Mouse (Mus musculus) frontal cortex, adult 2 months (tissue): ENCODE results near the gene Ribc2. TPM values are rescaled to one million over a fixed set of nuclear protein-coding genes. Genes with fewer than 3 reads are reported as not detected.

Experiments
- DNase-seq, 2 experiments: peaks; one replicate each; pipeline ENCODE4 v3.0.0; 2022; ENCODE audit warnings: low spot score in 1 of 2; ENCODE audit errors: extremely low spot score in 1 of 2
- polyA plus RNA-seq: library from polyadenylated mRNA; depleted of rRNA; stranded (reverse); fragments of >200 nt; gene quantifications from 2 replicates; pipeline ENCODE4 v1.2.3, GENCODE M21; 2012; rRNA removed

The Ribc2 gene
- polyA plus RNA-seq = 0.29 and 0.58 TPM in 2 replicates

DNA sequence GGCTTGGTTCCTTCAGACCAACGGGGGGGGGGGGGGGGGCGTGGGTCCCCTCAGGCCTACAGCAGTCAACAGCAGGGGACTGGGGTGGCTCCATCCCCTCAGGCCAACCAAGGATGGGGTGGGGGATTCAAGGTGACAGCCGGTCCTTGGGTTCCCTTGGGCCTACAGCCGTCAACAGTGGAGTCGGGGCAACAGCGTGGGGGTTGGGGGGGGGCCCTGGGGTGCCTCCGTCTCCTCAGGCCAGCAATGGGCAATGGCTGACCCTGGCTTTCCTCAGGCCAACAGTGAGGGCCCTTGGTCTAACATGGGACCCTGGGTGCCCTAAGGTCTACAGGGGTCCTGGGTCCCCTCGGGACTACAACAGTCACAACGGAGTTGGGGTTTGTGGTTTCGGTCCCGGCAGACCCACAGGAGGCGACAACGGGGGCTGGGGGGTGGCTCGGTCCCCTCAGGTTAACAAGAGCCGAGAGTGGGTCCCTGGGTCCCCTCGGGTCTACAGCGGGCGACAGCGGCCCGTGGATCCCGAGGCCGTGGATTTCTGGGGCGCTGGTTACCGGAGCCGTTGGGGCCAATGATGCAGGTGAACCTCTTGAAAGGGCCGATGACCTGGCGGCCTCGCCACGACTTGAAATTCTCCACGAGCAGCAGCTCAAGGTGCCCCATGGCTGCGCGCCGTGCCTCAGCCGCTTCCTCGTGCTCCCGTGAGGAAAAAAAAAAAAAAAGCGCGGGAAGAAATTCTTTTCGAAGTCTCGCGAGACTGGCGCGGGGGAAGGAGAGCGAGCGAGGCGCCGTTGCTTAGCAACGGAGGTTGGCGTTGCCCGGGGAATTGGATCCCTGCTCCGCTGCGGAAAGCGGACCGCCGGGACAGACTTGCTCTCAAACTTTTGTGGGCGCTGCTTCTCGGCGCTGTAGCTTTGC lies at the start of gene Ribc2, which contains the start of gene Smc1b:
Gene Ribc2, plus strand, starts transcription at position 804 of the 918 bp plus-strand sequence.
Gene Smc1b, minus strand, starts transcription at position 690 of the 918 bp plus-strand sequence.
- DNase-seq = peak; percentile 33 to 82

DNA sequence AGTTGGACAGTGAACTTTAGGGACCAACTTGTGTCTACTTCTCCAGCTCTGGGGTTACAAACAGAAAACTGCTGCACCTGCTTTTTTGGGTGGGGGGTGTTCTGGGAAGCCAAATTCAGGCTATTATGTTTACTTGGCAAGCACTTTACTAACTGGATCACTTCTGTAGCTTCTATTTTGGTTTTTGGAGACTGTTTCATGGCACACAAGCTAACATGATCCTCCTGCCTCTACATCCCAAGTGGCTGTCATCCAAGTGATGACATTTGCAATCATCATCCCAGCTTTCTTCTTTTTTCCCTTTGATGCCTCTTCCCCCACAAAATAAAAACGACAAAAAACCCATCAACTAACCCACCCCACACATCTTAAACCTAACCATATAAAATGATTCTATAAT lies 46.2 kb upstream of the Ribc2 start:
- no peak for DNase-seq

GRCm38 (mm10) chr15:85132193-85132520 lies 279 bp downstream of the Ribc2 start:
- no peak for DNase-seq

GRCm38 (mm10) chr15:85135143-85135542 lies 3.3 kb downstream of the Ribc2 start:
- no peak for DNase-seq

DNA sequence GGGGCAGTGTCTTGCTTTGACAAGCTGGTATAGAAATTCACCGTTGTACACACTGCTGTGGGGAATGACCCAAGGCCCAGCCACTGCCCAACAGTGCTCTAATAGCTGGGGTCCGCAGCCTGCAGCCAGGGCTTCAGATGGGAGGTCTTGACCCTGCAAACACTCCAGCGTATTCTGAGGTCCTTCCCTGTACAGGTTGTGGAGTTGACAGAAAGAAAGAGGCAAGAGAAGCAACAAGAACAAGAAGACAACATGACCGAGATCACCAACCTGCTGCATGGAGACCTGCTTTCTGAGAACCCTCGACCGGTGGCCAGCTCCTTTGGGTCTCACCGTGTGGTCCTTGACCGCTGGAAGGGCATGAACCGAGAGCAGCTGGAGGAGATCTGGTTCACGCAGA lies 9.4 kb downstream of the Ribc2 start:
- no peak for DNase-seq

DNA sequence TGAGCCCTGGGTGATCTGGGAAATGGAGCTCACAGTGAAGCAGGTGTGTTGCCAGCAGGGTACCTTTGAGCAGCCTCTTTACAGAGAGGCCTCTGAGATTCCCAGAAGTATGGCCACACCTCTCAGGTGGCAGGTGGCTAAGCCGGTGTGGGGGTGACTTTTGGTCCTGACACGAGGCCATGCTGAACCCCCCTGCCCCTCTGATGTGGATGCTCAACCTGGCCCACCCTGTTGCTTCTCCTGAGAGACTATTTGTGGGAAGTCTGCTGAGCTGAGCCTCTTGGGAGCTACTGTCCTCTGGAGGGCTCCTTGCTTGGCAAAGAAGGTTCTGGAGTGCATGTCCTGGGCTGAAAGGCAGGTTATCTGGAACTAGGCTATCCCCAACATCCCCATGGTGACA lies 10.6 kb downstream of the Ribc2 start:
- no peak for DNase-seq

- no peak for DNase-seq
Observed at GRCm38 (mm10) chr15:85143161-85143560, 11.3 kb downstream of the Ribc2 start.

- DNase-seq = no peak
Observed at GRCm38 (mm10) chr15:85143747-85144146, 11.9 kb downstream of the Ribc2 start.

DNA sequence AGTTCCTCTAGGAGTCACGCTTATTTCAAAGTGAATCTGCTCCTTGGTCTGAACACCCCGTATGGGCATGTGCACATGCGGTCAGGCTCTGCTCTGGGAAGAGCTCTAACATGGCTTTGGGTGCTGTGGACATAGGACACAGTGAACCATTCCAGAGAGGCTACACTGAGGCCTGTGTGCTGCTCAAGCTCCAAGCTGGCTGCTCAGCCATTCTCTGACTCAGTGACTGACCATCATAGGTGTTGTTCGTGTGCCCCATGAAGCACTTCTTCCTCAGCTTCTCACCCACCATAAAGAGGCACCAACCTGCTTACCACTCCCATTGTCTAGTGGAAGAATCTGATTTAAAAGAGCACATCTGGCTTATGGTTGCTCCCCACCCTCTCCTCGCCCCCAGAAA lies 12.4 kb downstream of the Ribc2 start:
- DNase-seq = no peak

GRCm38 (mm10) chr15:85151433-85151918 lies 19.6 kb downstream of the Ribc2 start:
- DNase-seq = peak; percentile 24 to 86

- no peak for DNase-seq
Observed at GRCm38 (mm10) chr15:85152577-85152976, 20.7 kb downstream of the Ribc2 start.

DNA sequence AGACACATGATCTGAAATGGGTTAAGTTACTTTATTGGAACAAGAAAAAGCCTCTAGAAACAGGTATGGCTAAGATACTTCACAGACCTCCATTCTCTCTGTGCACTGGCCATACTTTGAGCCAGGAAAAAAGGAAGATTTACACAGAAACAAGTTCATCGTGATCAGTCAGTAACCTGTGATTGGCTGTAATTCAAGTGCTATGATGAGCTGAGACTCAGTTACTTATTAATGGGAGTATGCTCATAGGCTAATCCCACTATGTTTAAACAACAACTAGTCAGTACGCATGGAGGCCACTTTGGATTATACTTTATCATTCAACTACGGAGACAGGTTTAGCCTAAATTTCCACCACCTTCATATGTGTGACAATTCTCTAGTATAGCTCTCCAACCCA lies 22.2 kb downstream of the Ribc2 start:
- DNase-seq = no peak

DNA sequence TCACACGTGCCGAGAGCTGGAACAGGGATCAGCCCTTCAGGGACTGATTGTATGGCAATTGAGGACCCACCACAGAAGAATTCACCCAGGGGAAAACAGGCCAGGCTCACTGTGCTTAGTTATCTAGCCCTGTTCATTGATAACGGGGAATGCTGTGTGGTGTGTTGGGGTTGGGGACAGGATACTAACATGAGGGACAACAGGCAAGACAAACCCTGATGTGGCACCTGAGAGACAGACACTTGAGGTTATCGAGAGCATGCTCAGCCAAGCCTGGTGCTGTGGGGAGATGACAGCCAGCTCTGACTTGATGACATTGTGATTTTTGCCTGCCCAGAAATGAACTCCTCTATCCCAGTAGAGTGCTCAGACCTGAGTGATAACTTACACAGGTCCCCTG lies 24.3 kb downstream of the Ribc2 start:
- no peak for DNase-seq

DNA sequence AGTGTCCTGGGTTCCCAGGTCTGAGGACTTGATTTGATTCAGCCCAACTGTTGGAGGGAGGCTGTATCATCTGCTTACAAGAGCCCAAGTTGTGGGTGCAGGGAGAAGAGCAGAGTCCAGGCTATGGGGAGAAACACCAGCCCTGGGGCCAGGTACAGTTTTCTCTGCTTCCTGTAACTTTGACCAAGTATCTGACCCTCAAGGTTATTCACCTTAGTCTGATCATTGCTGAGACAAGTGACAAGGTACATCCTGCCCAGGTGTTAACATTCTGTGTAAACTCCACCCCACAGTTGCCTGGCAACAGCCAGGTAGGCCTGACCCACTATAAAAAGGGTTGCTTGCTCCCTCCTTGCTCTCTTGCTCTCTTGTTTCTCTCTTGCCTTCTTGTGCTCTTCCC lies 29.5 kb downstream of the Ribc2 start:
- no peak for DNase-seq

- no peak for DNase-seq
Observed at GRCm38 (mm10) chr15:85162693-85163663, 31.1 kb downstream of the Ribc2 start.

GRCm38 (mm10) chr15:85166433-85166933 lies 34.6 kb downstream of the Ribc2 start:
- DNase-seq = no peak

GRCm38 (mm10) chr15:85167086-85167679 lies 35.3 kb downstream of the Ribc2 start:
- DNase-seq = no peak

DNA sequence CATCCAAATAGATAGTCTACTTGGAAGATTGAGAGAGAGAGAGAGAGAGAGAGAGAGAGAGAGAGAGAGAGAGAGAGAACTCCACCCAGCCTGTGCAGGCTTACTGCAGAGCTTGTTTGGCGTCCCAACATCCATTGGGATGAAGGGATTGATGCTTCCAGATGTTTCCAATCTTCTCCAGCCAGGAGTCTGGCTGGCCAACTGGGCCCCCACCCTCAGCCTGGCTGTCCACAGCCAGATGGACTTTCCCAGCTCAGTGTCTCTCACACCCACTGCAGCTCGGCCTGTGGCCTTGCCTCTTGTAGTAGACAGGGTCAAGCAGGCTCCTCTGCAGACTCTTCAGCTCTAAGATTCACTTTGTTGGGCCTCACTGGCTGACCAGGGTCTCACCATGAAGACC lies 40.2 kb downstream of the Ribc2 start:
- DNase-seq = no peak

GRCm38 (mm10) chr15:85173425-85173824 lies 41.5 kb downstream of the Ribc2 start:
- DNase-seq = no peak

GRCm38 (mm10) chr15:85174060-85174459 lies 42.2 kb downstream of the Ribc2 start:
- DNase-seq = no peak
